Mouse (Mus musculus) ES-E14 (cell line): ENCODE measurements at regions not wholly inside any gene's neighbourhood (a gene's known extent, or its start where the extent isn't known, plus 50 kb on each side); places are given as distances from the start of the nearest gene placed in this dataset.

Source experiments
- HCFC1 ChIP-seq: IDR thresholded peaks from 2 replicates; pipeline ENCODE4 v1.6.1; 2012; ENCODE audit warnings: low read length, inconsistent platforms, borderline replicate concordance; ENCODE audit not compliant: insufficient read depth
- ZC3H11A ChIP-seq: IDR thresholded peaks from 2 replicates; pipeline ENCODE4 v1.6.1; 2012; ENCODE audit warnings: low read depth, mild to moderate bottlenecking, inconsistent platforms, low read length, borderline replicate concordance
- ZNF384 ChIP-seq: IDR thresholded peaks from 2 replicates; pipeline ENCODE4 v1.6.1; 2012; ENCODE audit warnings: low read depth, low read length, inconsistent platforms

DNA sequence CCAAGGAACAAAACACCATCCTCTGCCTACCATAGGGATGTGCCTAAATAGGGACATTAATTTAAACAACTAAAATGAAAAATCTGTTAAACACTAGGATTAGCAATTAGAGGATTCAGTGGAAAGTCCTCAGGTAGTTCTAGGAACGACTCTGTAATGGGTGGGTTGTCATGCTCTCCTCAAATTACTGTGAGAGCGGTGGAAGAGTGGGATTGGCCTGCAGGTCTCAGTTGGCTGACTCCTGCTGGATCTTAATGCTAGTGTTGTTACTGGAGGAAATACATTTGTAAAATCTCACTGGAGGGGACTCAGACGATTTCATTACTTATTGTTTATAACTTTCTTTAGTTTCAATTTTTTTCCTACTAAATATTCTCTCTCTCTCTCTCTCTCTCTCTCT, 525.6 kb upstream of the 4930452B06Rik start:
- no peak for TF ChIP-seq ZC3H11A
- TF ChIP-seq ZNF384, result no peak
- TF ChIP-seq HCFC1, result no peak
